Mouse (Mus musculus) lung, postnatal 0 days (tissue): ENCODE results near the gene Eepd1.

ENCODE experiments used
- CTCF ChIP-seq: IDR thresholded peaks from 2 replicates; pipeline ENCODE4 v1.5.1; 2016; ENCODE audit warnings: antibody characterized with exemption, mild to moderate bottlenecking
- EP300 ChIP-seq: IDR thresholded peaks from 2 replicates; pipeline ENCODE4 v1.6.1; 2016; ENCODE audit warnings: antibody characterized with exemption, mild to moderate bottlenecking, control low read depth

GRCm38 (mm10) chr9:25496196-25496595, 14.8 kb downstream of the Eepd1 start:
- TF ChIP-seq CTCF (no peak), EP300 (no peak)
